Mouse (Mus musculus) megakaryocyte, embryonic 14.5 days (primary cell): ENCODE results near the gene Gm5460. TPM values are rescaled to one million over a fixed set of nuclear protein-coding genes. Genes with fewer than 3 reads are reported as not detected.

Experiments
- H3K27me3 ChIP-seq: replicated peaks from 2 replicates; pipeline ENCODE3; 2012; ENCODE audit warnings: inconsistent platforms
- H3K36me3 ChIP-seq: replicated peaks from 2 replicates; pipeline ENCODE3; 2012; ENCODE audit warnings: low read length, inconsistent platforms, mixed read lengths
- H3K4me1 ChIP-seq: 2 replicates; pipeline ENCODE4 v1.6.1; 2012; ENCODE audit warnings: inconsistent platforms
- H3K4me3 ChIP-seq: replicated peaks from 2 replicates; pipeline ENCODE3; 2012; ENCODE audit warnings: moderate library complexity, mild to moderate bottlenecking, inconsistent platforms
- H3K9me3 ChIP-seq: 2 replicates; pipeline ENCODE4 v1.6.1; 2012; ENCODE audit warnings: inconsistent platforms
- FLI1 ChIP-seq: IDR thresholded peaks from 2 replicates; pipeline ENCODE4 v1.6.1; 2012; ENCODE audit warnings: low read length, inconsistent platforms, mixed read lengths
- GATA1 ChIP-seq: IDR thresholded peaks from 3 replicates; pipeline ENCODE4 v1.6.1; 2012; ENCODE audit warnings: mixed read lengths, low read length, inconsistent platforms, borderline replicate concordance
- polyA plus RNA-seq: library from polyadenylated mRNA; stranded (reverse); fragments of >175 nt; gene quantifications from 2 replicates; pipeline ENCODE4 v1.2.3, GENCODE M21; 2012; ENCODE audit warnings: low replicate concordance; ENCODE audit not compliant: insufficient read depth

The Gm5460 gene
- polyA plus RNA-seq, 1 experiment: not detected

DNA sequence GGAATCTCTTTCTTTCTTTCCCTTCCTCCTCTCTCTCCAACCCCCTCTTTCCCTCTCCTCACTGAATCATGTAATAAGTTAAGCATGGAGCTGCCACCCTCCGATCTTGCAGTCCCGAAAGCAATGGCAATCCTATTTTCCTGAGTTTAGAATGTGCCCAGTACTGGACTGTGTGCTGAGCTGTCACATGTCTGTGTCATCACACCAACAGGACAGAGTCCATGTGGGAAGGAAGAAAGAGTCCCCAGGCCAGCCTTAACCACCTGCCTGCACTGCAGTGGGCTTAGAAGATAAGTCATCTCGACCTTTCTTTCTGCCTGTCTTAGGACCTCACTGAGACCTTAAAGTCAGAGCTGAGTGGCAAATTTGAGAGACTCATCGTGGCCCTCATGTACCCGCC lies 74.9 kb downstream of the Gm5460 start:
- H3K36me3 ChIP-seq: no peaks in the 10 kb centered on the region
- no peaks in the 10 kb centered on the region for H3K27me3 ChIP-seq
- H3K4me1 ChIP-seq: no peaks in the 10 kb centered on the region
- no peaks in the 10 kb centered on the region for H3K9me3 ChIP-seq
- TF ChIP-seq FLI1 (no peak), GATA1 (no peak)
- no peak overlapping the region for H3K4me3 ChIP-seq

DNA sequence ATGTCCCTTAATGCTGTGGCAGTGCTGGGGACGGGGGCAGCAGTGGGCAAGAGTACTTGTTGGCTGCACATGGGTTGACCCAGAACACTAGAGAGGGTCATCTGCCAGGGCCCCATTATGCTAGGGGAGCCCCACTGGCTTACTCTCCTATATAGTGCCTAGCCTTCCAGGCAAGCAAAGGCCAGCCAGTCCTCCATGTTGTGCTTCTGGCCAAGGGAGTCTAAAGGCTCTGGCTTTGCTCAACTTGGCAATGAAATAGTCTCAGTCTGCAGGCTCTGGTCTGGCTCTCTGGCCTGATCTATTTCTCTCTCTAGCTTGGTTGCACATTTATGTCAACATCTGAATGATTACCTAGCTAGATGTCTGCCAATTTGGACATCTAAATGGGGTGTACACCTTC lies 76.3 kb downstream of the Gm5460 start:
- Histone ChIP-seq H3K4me1 (no peaks in the 10 kb centered on the region), H3K27me3 (no peaks in the 10 kb centered on the region), H3K4me3 (no peak overlapping the region), H3K9me3 (no peaks in the 10 kb centered on the region), H3K36me3 (no peaks in the 10 kb centered on the region)
- TF ChIP-seq GATA1: no peak
- no peak for TF ChIP-seq FLI1

DNA sequence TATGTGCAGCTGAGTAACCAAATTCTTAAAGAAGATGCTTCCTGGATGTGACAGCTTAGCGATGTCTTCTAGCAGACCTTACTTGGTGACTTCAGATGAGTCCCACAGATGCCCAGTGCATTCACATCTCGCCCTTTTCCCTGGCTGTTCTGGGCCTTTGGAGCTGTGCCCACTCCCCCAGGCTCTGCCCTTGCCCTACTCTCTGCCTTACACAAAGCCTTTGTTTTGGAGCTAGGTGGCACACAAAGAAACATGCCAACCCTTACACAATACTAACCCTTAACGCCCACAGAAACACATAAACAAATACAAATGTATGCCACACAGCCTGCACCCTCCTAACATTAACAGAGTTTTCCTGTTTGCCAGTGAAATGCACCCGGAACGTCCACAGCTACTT lies 79.6 kb downstream of the Gm5460 start:
- Histone ChIP-seq H3K9me3 (no peaks in the 10 kb centered on the region), H3K4me1 (no peaks in the 10 kb centered on the region), H3K4me3 (no peak overlapping the region), H3K36me3 (no peaks in the 10 kb centered on the region), H3K27me3 (no peaks in the 10 kb centered on the region)
- TF ChIP-seq FLI1 (no peak), GATA1 (no peak)

Other genes with a start within 250 kb of the Gm5460 start
- not detected in 2 replicates for gene Gdf10, start 93.2 kb upstream of the Gm5460 start, polyA plus RNA-seq
- not detected in 2 replicates for gene Gdf2, start 75.7 kb upstream of the Gm5460 start, polyA plus RNA-seq
- gene Rbp3, start 62.8 kb upstream of the Gm5460 start, polyA plus RNA-seq: not detected in 2 replicates
- gene Zfp488, start 38.0 kb upstream of the Gm5460 start, polyA plus RNA-seq: not detected in 2 replicates
- gene Gm30083, start 1.6 kb upstream of the Gm5460 start, polyA plus RNA-seq: not detected in 2 replicates
- gene Antxrl, start 35.9 kb downstream of the Gm5460 start, polyA plus RNA-seq: not detected in 2 replicates
- gene Anxa8, start 69.2 kb downstream of the Gm5460 start, polyA plus RNA-seq: not detected in 2 replicates
- not detected in 2 replicates for gene A630023A22Rik, start 86.0 kb downstream of the Gm5460 start, polyA plus RNA-seq
- gene Npy4r, start 135.7 kb downstream of the Gm5460 start, polyA plus RNA-seq: not detected in 2 replicates
- gene Gprin2, start 184.9 kb downstream of the Gm5460 start, polyA plus RNA-seq: not detected in 2 replicates
- not detected in 2 replicates for gene Syt15, start 202.8 kb downstream of the Gm5460 start, polyA plus RNA-seq